Mouse (Mus musculus) erythroblast, adult 5-6 weeks (primary cell): ENCODE measurements around the gene Enho. TPM values are rescaled to one million over a fixed set of nuclear protein-coding genes. Genes with fewer than 3 reads are reported as not detected.
A peak's percentile ranks its signal among the peaks of the same experiment; 100 is the strongest.
"Not testable (repeated sequence)": the region's sequence is repeated elsewhere in the genome, so short reads cannot be mapped to it uniquely, and the experiment has no call there.

Source experiments
- ATAC-seq: replicated peaks from 2 replicates; pipeline ENCODE4 v1.8.0; 2016; ENCODE audit warnings: moderate number of reproducible peaks, mild to moderate bottlenecking, moderate TSS enrichment, inconsistent platforms; ENCODE audit not compliant: poor library complexity, low FRiP score, severe bottlenecking
- total RNA-seq, 2 experiments: library from RNA; stranded (forward) in 1 of 2; stranded (reverse) in 1 of 2; fragments of 150-400 nt in 1 of 2; fragments of 200-764, 138-1000 nt in 1 of 2; gene quantifications; 2 replicates each; pipeline versions ENCODE4 v1.2.3 to v1.2.4; 2015 to 2017; ENCODE audit warnings: low replicate concordance in 2 of 2

The Enho gene
- total RNA-seq (2015; ENCODE audit: low replicate concordance) = not detected in 2 replicates
- total RNA-seq (2017; ENCODE audit: low replicate concordance) = not detected in 2 replicates

DNA sequence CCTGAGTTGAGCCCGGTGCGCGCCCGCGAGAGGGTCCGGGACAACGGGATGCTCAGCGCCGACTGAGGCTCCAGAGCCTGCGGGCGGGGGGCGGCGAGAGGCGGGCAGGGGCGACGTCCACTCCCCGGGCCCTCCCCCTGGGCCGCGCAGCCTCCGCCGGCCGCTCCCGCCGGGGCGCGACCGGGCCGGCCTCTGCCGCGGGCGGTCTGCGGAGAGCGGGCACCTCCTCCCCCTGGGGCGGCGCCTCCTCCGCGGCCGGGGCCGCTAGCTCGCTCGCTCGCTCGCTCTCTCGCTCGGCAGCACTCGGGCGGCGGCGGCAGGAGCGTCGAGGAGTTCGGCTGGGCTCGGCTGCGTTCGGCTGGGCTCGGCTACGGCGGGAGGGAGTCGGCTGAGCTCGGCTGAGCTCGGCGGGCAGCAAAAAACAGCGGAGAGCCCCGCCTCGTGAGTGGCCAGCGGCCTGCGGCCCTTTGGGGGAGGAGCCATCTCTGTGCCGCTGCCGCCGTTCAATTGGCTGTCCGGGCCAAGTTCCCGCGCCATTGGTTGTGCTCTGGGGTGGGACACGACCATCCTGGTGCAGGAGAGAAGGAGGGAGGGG, at the start of gene Enho:
TSS of gene Enho (minus strand) at position 412 of the 595 bp plus-strand sequence.
- peak; percentile 82 for ATAC-seq

DNA sequence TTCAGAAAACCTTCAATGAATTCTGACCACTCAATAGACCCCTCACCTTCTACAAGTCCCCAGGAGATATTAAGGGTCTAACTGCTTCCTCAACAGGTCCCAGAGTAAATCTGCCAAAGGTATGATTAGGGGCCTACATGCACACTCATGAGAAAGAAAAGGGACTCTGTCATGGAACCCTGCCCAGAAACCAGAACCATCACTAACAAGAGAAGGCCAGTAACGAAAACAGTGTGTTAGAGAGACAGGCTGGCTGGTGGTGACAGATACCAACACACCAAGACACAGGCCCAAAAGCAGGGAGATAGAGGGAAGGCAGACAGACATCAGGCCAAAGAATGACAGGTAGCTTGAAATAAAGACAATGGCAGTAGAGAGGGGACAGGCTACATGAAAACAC, 48.4 kb upstream of the Enho start:
- ATAC-seq = not testable (repeated sequence)

DNA sequence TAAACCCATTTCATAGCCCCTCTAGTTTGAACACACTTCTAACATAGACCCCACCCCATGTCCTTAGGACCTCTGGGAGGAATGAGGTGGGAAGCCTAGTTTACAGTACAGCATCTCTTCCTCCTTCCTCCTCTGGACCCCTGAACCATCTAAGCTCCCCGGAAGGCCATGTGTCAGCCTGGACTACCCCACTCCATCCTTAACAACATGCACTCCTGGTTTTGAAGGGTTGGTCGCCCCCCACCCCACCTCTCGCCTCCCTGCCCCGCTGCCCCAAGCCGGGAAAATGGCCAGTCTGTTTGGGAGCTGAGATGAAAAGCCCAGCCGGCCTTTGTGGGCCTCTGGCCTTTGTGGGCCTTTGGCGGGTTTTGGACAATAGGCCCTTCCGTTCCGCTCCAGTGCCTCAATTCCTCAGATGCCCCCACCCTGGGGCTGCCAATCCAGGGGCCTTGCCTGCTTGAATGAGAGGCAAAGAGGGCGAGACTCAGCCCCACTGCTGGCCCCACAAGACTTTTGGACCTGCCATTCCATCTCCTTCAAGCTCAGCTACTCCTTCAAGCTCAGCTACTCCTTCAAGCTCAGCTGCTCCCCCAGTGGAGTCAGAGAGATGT, 45.9 kb upstream of the Enho start:
- ATAC-seq = not testable (repeated sequence)

DNA sequence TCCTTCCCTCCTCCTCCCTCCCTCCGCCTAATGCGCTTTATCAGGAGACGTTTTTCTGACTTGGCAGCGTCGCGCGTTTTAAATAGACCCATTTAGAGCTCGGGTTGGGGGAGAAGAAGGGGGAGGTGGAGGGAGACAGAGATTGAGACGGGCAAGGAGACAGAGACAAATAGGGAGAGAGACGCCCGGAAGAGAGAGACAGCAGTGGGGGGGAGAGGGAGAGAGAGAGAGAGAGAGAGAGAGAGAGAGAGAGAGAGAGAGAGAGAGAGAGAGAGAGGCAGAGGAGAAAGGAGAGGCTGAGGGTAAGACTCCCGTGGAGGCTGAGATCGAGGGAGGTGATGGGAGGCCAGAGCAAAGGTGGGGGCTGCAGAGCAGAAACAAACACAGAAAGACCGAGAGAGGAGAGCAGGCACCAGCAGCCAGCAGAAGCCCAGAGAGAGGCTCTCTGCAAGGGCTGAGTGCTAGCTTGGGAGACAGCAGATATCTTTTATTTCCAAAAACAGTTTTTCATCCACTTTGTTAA, 44.9 kb upstream of the Enho start:
- not testable (repeated sequence) for ATAC-seq

DNA sequence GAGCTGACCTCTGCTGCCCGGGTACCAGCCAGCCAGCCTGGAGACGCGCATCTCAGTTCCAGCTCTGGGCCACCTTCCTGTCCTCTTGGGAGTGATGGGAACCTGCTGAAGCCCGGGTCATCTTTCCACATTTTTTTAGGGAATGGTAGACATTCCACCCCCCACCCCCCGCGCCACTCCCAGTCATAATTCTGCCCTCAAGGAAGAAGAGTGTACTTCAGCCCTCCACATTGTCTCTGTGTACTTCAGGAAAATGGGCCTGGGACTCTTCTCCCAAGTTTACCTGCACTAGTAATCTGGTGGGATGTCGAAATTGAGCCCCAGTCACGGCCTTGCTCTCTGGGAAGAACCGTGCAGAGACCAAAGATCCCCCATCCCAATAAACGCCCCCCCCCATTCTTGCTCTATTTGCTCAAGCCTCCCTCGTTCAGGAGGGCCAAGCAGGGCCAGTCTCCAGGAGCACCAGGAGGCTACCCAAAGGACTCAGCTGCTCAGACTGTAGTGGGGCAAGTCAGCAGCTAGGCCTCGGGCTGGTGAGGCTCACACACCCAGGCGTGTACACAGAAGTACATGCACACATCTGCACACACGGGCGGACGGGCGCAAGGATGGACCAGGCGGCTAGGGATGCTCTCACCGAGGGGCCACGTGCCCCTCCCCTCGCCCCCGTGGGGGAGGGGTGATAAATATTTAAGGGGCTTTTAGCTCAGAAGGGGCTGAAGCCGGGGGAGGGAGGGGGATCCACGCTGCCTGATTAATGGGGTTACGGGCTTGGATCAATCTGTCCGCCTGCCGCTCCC, 44.2 kb upstream of the Enho start:
- not testable (repeated sequence) for ATAC-seq

DNA sequence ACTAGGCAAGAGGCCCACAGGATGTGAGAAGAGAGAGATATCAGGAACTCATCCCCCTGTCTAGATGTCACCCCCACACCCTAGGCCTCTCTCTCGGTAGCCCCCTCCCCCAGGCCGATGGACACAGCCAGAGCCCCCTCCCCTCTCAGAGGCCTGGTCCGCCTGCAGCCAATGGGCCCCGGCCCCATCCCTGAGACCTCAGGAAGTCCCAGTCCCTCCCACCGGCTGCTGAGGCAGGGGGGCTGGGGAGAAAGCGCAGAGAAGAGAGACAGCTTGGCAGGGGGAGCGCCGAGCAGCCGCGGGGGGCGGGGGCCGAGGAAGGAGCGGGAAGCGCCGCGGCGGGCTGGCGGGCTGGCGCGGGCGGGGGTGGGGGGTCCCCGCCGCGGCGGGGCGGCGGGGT, 43.2 kb upstream of the Enho start:
- ATAC-seq = not testable (repeated sequence)

DNA sequence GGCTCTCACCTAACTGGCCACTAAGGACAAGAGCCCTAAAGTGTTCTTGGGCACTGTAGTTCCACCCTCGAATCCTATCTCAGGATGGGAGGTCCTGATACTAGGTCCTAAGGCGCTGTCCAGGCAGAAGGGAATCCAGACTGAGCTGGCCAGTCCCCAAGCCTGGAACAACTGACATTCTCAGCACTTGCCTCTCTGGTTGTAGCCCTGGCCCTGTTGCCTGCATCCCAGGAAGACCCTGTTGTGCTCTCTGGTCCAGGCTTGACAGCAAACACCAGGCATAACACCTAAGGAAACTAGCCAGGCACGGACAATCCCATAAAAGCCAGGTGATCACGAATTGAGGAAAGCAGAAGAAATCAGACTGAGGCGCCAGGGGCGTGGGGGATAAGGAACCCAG, 42.7 kb upstream of the Enho start:
- ATAC-seq = no peak

DNA sequence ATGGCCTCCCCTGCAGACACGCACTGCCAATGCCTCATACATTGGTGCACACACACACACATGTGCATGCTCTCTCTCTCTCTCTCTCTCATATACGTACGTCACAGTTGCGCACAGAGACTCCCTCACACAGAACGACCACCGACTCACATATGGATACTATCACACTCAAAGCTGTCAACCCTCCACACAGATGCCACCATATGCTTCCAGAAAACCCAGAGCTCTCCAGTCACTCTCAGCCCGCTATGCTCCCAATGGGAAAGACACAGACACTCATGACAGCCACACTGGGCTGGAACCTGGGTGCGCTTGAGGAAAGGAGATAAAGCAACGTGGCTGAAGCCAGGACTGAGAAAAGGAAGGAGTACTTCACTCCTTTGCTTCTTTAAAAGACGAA, 41.8 kb upstream of the Enho start:
- ATAC-seq = no peak

DNA sequence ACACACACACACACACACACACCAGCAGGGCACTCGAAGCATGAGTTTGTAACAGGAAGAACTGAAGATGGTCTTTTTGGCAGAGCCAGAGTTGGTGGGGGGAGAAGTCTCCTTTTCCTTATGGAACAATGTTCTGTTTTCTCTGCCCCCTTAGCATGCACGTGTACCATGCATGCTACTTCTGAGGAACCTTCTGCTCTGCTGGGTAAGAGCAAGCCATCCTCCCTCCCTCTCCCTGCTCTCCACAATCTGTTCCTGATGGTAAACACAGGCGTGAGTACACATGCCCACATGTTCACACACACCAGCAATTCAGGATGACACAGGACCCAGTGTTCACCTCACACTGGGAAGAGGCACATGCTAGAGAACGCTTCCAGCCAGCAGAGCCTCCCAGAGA, 41.1 kb upstream of the Enho start:
- ATAC-seq = no peak

DNA sequence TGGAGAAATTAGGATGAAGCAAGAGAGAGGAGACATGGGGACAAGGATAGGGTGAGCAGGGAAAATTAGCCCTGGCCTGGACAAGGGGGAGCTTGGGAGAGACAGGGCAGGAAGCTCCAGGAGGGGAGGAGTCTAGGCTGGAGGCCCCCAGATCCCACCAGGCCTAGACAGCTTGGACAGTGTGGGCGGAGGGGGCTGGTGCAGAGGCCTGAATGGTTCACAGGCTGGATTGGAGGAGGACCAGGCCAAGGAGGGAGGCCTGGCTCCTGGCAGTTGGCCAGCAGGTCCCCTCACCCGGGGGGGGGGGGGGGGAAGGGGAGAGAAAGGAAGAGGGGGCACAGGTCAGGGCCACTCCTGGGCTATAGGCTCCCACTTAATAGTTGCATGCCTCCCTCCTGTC, 39.2 kb upstream of the Enho start:
- no peak for ATAC-seq

DNA sequence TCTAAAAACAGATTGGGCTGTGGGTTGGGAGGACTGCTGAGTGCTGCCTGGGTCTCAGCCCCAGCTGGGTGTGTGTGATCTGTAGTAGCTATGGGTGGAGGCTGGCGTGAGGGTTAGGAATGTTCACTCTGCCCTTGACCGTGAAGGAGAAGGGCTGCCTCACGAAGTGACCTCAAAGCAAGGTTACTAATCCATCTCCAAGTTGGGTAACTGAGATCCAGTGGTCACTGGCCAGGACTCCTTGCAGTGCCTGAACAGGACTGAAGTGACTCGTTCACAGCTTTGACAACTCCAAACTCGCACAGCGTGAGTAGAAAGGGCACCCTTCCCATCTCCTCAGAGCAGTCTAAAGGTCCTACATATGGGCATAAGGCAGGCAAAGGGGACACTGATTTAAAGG, 38.7 kb upstream of the Enho start:
- ATAC-seq = no peak

DNA sequence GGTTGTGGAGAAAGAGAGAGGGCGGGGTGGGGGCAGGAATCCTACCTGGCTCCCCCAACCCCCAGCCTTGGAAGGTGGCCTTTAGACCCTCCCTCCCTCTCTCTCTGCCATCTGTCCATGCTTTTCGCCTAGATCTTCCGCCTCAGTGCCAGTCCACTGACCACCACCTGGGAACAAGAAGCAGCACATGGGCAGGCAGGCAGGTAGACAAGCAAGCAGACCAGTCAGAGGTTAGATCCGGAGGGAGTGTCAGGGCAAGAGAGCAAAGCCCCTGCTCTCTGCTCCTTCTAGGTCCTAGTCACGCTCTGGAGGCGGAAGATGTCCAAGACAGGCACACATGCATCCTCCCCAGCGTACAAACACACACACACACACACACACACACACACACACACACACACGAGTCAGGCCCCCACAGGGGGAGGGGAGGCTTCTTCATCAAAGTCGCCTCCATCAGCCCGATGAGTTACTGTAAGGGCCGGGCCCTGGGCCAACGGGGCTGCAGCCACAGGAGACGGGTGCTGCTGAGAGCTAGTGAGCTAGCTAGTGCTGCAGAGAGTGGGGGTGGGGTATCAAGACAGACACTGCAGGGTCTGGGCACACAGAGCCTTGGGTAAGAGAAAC, 37.0 kb upstream of the Enho start:
- no peak for ATAC-seq

DNA sequence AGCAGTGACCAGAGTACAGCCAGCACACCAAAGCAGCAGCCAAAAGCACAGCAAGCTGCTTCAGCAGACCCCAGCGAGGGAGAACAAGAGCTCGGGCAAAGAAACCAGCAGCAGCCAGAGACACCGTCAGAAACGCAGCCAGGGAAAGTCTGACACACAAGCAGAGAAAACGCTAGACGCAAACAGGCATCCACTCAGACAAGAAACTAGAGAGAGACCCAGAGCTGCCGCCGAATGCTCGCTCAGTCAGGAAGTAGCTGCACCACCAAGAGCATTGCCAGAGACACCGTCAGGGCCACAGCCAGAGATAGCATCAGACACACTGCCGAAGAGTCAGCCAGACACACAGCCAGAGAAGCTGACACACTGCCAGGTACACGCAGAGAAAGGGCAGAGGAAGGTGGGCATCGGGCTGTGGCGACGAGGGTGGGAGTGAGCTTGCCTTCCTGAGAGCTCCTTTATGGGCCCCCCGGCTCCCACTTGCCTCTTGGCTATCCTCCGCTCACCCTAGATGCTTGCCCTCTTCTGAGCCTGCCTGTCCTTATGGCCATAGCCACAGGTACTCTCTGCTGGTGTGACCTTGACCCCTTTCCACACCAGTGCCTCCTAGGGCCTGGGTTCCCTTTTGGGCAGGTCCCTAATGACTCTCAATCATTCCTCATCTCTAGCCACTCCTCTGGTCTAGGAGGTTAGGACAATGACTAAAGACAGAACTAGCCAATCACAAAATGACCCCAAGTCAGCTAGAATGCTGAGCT, 36.3 kb upstream of the Enho start:
- ATAC-seq = no peak

DNA sequence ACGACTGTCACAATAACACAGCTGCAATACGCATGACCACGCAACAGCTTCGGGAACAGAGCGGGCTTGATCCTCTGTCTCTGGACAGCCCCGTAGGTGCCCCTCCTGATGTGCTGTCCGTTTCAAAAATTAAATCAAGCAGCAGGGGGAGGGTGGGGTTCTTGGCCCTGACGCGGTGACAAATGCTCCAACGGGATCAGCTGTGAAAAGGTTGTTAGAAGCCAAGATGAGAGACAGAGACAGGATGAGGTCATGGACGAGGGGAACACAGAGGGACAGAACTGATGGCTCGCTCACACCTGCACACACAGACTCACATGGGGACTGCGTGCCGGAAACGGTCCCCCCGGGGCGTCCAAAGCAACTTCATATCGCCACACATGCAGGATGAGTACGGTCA, 33.1 kb upstream of the Enho start:
- no peak for ATAC-seq

DNA sequence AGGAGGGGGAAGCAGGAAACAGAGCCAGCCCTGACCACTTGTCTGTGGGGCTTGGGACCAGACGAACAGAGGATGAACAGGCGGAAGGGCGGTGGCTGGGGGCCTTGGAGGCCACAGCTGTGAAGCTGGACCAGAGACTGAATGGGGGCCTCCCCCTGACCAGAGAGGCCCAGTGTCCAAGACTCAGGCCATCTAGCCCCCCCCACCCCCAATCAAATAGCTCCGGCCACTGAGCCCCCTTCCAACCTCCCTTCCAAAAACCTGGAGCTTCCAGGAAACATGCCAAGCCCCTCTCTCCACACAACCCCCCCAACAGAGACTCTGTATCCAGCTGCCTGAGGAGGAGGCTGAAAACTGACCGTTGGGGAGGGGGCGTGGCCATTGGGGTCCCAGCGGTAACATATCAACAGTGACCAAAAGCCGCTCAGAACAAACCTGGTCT, 32.4 kb upstream of the Enho start:
- ATAC-seq = no peak

DNA sequence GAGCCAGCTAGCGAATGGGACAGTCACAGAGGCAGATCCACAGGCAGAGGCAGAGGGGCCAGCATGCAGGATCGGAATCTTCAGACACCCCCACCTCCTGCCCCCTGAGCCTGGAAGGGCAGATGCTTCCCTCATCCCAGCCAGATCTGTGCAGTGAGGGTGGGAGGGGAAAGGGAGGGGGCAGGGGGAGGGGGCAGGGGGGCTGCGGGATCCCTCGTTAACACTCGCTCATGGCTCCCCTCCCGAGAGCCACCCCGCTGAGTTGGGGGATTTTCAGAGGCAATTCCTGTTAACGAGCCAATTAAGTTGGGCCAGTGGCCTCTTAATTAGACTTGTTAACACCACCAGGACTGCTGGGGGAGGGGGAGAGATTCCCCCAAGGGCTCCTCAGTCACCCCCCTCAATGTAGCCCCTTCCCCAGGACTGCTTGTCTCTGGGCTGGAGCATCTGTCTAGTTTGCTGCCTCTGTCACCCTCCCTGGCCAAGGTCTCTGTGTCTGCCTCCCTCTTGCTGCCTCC, 31.9 kb upstream of the Enho start:
- ATAC-seq = no peak

DNA sequence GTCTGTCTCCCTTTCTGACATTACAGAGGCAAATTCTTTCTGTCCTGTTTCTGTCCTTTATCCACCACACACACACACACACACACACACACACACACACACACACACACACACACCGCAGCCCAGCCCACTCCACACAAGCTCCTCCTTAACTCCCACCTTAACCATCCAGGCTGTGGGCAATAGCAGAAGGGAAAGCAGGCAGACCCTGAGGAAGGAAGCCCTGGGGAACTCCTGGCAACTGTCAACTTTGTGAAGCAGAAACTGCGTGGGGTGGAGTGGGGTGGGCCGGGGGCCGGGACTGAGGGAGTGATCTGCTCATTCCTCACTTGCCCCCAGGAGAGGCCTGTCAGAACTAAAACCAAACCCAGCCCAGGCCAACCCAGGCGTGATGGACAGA, 31.4 kb upstream of the Enho start:
- no peak for ATAC-seq

DNA sequence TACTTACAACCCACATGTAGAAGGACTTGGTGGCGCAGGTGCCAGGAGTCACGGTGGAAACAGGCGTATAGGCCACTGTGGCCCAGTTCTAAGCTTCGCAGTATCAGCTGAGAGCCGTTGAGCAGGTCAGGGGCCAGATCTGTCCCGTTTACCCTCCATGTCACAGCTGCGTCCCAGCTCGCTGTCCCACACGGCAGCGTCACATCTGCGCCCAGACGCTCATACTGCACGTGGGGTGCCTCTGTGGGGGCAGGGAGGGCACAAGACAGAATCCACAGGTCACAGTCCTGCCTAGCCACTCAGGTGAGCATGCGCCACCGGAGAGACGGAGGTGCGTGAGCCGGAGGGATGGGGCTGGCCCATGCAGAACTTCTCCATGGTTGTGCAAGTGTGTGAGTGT, 30.7 kb upstream of the Enho start:
- ATAC-seq = no peak

DNA sequence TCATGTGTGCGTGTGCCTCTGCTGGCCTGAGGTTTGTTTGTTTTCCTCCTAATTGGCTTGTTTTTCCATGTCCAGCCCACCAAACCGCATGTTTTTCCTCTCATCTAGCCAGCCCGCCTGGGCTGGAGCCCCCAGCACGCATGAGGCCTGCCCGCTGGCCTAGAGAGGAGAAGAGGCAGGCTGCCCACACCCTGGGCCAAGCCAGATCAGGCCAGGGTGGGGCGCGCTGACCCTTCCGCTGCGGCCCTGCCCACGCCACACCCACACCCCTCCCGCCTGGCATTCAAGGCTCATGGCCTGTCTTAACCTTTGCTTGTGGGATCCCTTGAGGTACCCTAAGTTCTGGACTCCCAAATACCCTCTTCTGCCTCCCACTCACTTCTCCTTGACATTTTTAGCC, 26.5 kb upstream of the Enho start:
- ATAC-seq = no peak
